Mouse (Mus musculus): ENCODE data around the gene Gm11563.

DNA sequence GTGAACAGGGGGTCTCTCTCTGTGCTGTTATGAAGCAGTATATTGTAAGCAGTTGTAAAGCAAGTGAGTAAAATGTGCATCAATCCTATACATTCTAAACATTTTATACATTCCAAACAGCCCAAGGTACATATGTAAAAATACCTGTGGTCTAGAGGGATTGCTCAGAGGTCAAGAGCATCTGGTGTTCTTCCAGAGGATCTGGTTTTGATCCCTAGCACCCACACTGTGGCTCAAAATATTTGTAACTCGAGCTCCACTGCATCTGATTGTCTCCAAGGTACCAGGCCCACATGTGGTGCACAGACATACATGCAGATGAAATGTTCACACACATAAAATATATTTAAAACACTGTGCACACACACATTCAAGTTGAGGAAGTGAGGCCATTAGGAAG lies 17.8 kb downstream of the Gm11563 start:
- no peak for TF ChIP-seq EP300 (IDR thresholded peaks at IDR 0.05; ENCODE audit: low read depth)
- no peak for TF ChIP-seq CTCF (IDR thresholded peaks at IDR 0.05; ENCODE audit: low read depth)
